Mouse (Mus musculus): ENCODE data around the gene Ccl5. TPM values are rescaled to one million over a fixed set of nuclear protein-coding genes. Genes with fewer than 3 reads are reported as not detected.
"Not testable (repeated sequence)": the region's sequence is repeated elsewhere in the genome, so short reads cannot be mapped to it uniquely, and the experiment has no call there.

The Ccl5 gene
- total RNA-seq (2021), result not detected

GRCm38 (mm10) chr11:83530360-83530759, at the start of gene Ccl5:
TSS of gene Ccl5 (minus strand) at chr11:83530518.
- DNase-seq (ENCODE audit: low spot score), result no peak
- intact Hi-C loops (cut with DNase I), result no loop called here

- DNase-seq (ENCODE audit: low spot score), result no peak
- intact Hi-C loops (cut with DNase I), result no loop called here
Observed at GRCm38 (mm10) chr11:83578999-83579398, 48.7 kb upstream of the Ccl5 start.

DNA sequence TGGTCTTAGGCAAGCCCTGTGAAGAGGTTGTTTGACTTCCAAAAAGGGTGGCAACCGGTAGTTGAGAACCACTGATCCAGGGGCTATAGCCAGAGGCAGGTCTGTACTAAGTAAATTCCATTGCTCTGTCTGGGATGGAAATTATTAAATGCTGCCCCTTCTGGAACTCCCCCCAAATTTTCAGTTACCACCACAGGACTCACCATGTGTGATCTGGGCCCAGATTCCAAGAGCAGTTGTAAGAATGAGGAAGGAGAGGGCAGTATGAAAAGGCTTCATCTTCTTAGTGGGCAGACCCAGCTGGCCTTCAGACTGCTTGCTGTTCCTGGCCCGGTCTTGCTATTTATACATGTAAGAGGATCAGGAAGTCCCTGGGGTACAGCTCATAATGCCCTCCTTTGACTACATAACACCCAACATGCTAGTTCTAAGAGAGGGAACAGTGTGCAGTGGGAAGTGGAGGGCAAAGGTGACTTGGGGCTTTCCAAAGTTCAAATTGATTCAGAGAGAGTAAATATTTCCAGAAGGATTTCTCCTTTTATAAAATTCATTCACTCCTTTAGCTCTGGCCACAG, 48.0 kb upstream of the Ccl5 start, which contains the start of gene Ccl9:
TSS of gene Ccl9 (minus strand) at position 451 of the 575 bp plus-strand sequence.
- intact Hi-C loops (cut with DNase I), result no loop called here
- DNase-seq (ENCODE audit: low spot score), result no peak

DNA sequence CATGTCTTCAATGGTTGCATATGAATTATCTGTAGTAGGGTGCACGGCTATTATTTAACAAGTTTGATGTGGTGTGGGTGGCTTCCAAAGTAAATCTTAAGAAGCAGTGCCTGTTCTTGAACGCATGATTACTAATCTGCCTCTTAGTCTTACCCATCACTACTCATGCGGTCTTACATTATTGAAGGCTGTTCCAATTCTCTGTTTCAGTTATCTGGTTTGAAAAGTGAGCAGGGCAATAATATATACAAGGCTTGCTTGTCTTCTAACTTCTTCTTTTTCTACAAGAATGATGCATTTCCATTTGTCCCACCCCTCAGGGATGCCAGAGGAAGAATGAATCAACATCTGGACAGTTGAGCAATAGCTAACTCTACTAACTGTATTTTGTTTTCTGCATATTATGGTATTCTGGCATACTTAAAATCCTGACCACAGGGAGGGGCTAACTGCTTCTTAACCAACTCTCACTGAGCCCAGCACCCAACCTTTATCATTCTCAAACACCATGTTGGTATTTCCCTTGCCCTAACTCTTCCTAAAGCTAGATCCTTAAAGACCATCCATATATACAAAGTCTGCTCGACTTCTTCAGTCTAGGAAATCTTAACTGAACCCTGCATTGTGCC, 46.7 kb upstream of the Ccl5 start:
- no peak for DNase-seq (ENCODE audit: low spot score)
- intact Hi-C loops (cut with DNase I), result no loop called here

DNA sequence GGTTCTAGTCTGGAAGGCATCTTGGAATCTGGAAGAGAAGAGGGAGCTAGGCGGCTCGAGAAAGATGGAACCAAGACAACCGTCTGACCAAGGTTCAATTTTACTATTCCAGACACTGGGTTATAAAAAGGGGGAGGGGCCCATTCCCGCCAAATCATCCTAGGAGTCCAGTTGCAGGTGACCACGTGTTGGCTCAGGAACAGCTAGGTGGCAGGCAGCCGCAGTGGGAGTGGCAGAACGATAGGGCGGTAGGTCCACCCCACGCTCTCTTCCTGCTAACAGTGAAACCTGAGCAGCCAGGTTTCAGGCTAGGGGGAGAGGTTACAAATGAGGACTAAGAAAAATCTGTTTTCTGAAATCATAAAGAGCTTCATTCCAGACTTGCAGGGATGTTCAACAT, 42.5 kb upstream of the Ccl5 start:
- no peak for DNase-seq (ENCODE audit: low spot score)
- intact Hi-C loops (cut with DNase I), result no loop called here

DNA sequence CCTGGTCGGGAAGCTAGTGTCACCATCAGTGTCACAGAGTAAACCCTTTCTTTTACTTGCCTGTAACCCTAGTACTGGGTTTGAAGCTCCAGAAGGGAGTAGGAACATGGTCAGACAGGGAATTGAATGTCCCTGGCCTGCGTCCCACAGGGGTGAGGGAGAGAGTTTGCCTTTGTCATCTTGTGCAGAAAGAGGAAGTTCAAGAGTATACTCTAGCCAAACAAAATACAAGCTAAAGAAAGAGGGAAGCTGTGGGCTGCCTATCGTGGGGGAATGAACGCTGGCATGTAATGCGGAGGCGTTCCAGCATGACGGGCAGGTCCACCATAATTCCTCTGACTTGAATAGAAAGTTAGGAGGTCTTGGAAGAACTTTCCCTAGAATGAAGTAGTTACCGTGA, 41.9 kb upstream of the Ccl5 start:
- peak; percentile 53 for DNase-seq (ENCODE audit: low spot score)

DNA sequence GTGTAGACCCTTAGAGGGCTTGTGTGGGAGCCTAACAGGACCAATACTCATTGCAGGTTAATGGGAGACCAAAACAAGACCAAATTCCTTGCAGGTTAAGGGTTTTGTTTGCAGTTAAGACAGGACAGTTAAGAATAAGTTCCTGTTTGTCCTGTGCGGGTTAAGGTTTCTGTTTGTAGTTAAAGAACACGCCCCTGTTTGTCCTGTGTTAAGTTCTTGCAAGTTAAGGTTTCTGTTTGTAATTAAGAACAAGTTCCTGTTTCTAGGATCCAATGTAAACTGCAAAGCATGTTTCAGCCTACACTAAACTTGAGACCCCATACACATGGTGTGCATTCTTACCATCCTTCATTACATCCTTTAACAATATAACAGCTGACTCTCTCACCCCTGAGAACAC, 39.9 kb upstream of the Ccl5 start:
- no peak for DNase-seq (ENCODE audit: low spot score)
- intact Hi-C loops (cut with DNase I), result no loop called here

More for the DNA sequence above, 41.9 kb upstream of the Ccl5 start:
- intact Hi-C loops (cut with DNase I), result no loop called here

DNA sequence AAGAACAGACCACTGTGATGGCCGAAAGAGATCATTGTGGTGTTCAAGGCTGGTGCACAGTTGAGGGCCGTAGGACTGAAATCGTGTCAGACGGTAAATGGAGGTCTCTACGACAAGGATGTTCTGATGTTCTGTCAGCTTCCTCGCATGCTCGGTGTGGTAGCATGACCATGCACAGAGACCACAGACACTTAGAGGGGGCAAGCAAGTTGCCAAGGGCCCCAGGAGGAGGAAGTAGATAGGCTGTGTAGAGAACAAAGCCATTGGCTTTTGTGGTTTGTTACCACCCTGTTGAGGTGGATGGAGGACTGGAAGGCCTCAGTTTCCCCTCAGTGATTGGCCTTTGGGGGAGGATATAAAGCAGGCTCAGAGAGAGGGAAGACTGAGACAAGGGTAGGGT, 38.9 kb upstream of the Ccl5 start:
- intact Hi-C loops (cut with DNase I), result no loop called here
- no peak for DNase-seq (ENCODE audit: low spot score)

GRCm38 (mm10) chr11:83568786-83569185, 38.5 kb upstream of the Ccl5 start:
- DNase-seq (ENCODE audit: low spot score), result no peak
- intact Hi-C loops (cut with DNase I), result no loop called here

DNA sequence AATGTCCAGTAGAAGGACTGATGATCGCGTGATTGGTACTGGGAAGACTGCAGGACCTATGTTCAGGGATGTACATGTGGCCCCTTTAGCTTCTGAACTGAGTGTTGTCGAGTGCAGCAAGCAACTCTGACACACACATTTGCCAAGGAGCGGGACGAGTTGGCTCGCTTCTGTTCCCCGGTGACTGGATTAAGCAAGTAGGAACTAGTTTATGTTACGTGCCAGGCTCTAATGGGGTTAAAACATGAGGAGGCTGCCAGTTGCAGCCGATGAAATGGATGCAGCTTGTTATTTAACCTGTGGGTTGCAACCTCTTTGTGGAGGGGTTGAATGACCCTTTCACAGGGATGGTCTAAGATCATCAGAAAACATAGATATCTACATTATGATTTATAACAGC, 37.7 kb upstream of the Ccl5 start:
- intact Hi-C loops (cut with DNase I), result no loop called here

GRCm38 (mm10) chr11:83567311-83567710, 37.0 kb upstream of the Ccl5 start:
- DNase-seq (ENCODE audit: low spot score), result no peak
- intact Hi-C loops (cut with DNase I), result no loop called here

More for the DNA sequence above, 37.7 kb upstream of the Ccl5 start:
- no peak for DNase-seq (ENCODE audit: low spot score)

- no peak for DNase-seq (ENCODE audit: low spot score)
- intact Hi-C loops (cut with DNase I), result no loop called here
Observed at GRCm38 (mm10) chr11:83566617-83567016, 36.3 kb upstream of the Ccl5 start.

GRCm38 (mm10) chr11:83563754-83564153, 33.4 kb upstream of the Ccl5 start:
- intact Hi-C loops (cut with DNase I), result no loop called here
- DNase-seq (ENCODE audit: low spot score), result no peak

DNA sequence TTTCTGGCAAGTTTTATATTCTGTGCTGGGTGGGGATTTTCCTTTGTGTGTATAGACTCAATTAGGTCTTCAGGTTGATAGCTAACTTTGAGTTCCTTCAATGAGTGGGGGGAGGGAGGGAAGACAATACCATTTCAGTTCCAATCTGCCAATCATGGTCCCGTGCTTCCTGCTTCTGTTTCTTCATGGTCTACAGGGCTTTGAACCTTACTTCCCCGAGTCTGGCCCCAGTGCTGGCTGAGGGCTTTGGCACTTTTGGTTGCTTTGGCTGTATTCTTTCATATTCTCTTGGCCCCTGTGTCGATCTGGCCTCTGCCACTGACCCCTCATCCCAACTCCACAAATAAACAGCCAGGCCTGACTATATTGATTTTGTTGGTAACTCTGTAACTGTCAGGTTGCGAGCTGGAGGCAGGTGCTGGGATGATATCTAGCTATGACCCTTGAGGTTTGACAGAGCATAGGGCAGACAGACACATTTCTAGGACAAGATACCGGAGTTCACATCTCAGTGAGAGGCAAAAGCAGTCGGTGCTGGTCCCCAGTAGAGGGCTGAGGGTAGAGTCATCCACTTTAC, 32.1 kb upstream of the Ccl5 start:
- DNase-seq (ENCODE audit: low spot score), result no peak
- intact Hi-C loops (cut with DNase I), result no loop called here

GRCm38 (mm10) chr11:83560405-83560804, 30.1 kb upstream of the Ccl5 start:
- DNase-seq (ENCODE audit: low spot score), result no peak
- intact Hi-C loops (cut with DNase I), result no loop called here

DNA sequence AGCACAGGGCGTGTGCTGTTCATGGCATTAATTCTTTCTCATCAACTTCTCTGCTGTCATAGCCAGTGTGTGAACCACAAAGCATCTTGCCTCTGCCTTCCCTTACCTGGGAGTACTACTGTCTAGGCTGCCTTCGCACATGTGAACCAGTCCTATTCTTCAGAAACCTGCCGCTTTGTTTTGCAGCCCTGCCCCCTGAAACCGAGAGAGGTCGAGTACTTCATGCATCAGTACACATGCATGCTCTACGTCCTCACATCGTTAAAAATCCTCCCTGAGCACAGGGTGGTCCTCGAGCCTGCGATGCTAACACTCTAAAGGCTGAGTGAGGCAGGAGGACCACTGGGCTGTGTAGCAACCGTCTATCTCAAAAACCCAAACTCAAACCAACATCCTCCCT, 26.8 kb upstream of the Ccl5 start:
- intact Hi-C loops (cut with DNase I), result loop anchor here (5.0 kb wide), 2 partner anchors 75 to 115 kb away; no protein-coding TSS in a partner anchor
- DNase-seq (ENCODE audit: low spot score), result no peak

DNA sequence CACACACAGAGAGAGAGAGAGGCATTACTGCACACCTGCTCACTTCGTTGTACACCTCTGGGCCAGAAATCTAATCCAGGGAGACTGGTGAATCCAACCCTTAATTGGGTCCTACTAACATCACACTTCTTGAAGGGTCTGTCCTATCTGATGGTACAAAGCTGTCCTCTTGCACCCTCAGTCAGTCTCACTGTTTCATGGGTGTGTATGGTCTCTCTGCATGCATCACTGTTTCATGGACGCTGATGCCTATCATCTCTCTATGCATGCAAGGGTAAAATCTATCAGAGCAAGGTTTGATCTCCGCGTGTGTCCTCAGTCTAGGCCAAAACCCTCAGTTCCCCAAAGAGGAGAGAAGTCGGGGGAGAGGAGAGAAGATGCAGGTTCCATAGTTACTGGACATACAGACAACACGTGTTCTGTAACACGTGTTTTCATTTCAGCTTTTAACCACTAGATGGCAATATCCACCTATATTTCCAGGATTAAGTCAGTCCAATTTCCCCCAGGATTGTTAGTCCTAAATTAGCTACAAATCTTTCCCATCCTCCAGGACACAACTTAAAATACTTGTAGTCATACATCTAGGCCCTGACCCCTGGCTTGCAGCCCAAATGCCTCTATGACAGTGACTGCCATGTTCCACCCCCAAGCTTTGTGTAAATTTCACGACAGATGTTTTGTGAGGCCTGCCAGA, 25.9 kb upstream of the Ccl5 start:
- intact Hi-C loops (cut with DNase I), result loop anchor here (1.0 to 5.0 kb wide), 3 partner anchors 76 to 183 kb away; no protein-coding TSS in a partner anchor

GRCm38 (mm10) chr11:83551668-83552067, 21.4 kb upstream of the Ccl5 start:
- intact Hi-C loops (cut with DNase I), result no loop called here
- no peak for DNase-seq (ENCODE audit: low spot score)

More for the DNA sequence above, 25.9 kb upstream of the Ccl5 start:
- no peak for DNase-seq (ENCODE audit: low spot score)

GRCm38 (mm10) chr11:83551037-83551436, 20.7 kb upstream of the Ccl5 start:
- DNase-seq (ENCODE audit: low spot score); intact Hi-C loops (cut with DNase I): not testable (repeated sequence)

- DNase-seq (ENCODE audit: low spot score), result no peak
- intact Hi-C loops (cut with DNase I), result no loop called here
Observed at GRCm38 (mm10) chr11:83550186-83550632, 19.9 kb upstream of the Ccl5 start.

DNA sequence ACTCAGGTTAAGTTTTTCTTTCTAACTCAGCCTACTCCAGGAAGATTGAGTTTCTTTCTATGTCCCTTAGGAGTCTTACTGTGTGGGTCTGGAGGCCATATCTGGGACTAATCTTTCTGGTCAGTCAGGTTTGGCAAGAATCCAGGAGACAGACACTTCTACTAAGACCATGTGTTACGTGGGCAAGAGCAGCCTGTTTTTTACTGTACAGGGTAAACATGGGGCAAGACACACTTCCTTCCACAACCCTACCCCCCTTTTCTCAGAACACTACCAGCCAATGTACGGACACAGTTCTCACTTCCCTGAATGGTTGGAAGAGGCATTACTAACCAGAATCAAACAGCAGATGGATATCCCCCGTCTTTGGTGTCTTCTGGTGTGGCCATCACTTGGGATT, 13.9 kb upstream of the Ccl5 start:
- DNase-seq (ENCODE audit: low spot score), result no peak
- intact Hi-C loops (cut with DNase I), result no loop called here
